Mouse (Mus musculus) G1E-ER4 (cell line): ENCODE results near the gene Hcn4. TPM values are rescaled to one million over a fixed set of nuclear protein-coding genes. Genes with fewer than 3 reads are reported as not detected.

ENCODE experiments used
- GATA1 ChIP-seq: IDR thresholded peaks from one replicate; pipeline ENCODE4 v1.8.0; 2012; ENCODE audit warnings: low read length, inconsistent platforms
- polyA plus RNA-seq: library from polyadenylated mRNA; stranded (reverse); fragments of >175 nt; gene quantifications from 2 replicates; pipeline ENCODE4 v1.2.3, GENCODE M21; 2012

Hcn4 gene
- polyA plus RNA-seq, 1 experiment: not detected

GRCm38 (mm10) chr9:58832939-58833338 is 9.7 kb downstream of the Hcn4 start:
- TF ChIP-seq GATA1: no peak

- TF ChIP-seq GATA1: no peak
These were observed 14.0 kb downstream of the Hcn4 start for GRCm38 (mm10) chr9:58837174-58837573.

- no peak for TF ChIP-seq GATA1
These were observed 15.3 kb downstream of the Hcn4 start for GRCm38 (mm10) chr9:58838504-58838903.

- TF ChIP-seq GATA1: no peak
These were observed 18.4 kb downstream of the Hcn4 start for GRCm38 (mm10) chr9:58841655-58842054.

GRCm38 (mm10) chr9:58844597-58844996 is 21.4 kb downstream of the Hcn4 start:
- TF ChIP-seq GATA1: no peak

GRCm38 (mm10) chr9:58847008-58847407 is 23.8 kb downstream of the Hcn4 start:
- no peak for TF ChIP-seq GATA1

GRCm38 (mm10) chr9:58847676-58848075 is 24.5 kb downstream of the Hcn4 start:
- TF ChIP-seq GATA1: no peak

- TF ChIP-seq GATA1: no peak
These were observed 26.5 kb downstream of the Hcn4 start for GRCm38 (mm10) chr9:58849576-58850315.

GRCm38 (mm10) chr9:58854931-58855330 is 31.7 kb downstream of the Hcn4 start:
- TF ChIP-seq GATA1: no peak

GRCm38 (mm10) chr9:58859080-58859635 is 35.9 kb downstream of the Hcn4 start:
- TF ChIP-seq GATA1: no peak

GRCm38 (mm10) chr9:58863826-58864225 is 40.6 kb downstream of the Hcn4 start:
- no peak for TF ChIP-seq GATA1

- TF ChIP-seq GATA1: no peak
These were observed 47.9 kb downstream of the Hcn4 start for GRCm38 (mm10) chr9:58871141-58871540.

- no peak for TF ChIP-seq GATA1
These were observed 50.5 kb downstream of the Hcn4 start for GRCm38 (mm10) chr9:58873541-58874324.

GRCm38 (mm10) chr9:58874354-58874753 is 51.1 kb downstream of the Hcn4 start:
- TF ChIP-seq GATA1: no peak

GRCm38 (mm10) chr9:58875439-58875838 is 52.2 kb downstream of the Hcn4 start:
- TF ChIP-seq GATA1: no peak

GRCm38 (mm10) chr9:58876946-58877625 is 53.9 kb downstream of the Hcn4 start:
- no peak for TF ChIP-seq GATA1
